Mouse (Mus musculus): ENCODE measurements at regions not wholly inside any gene's neighbourhood (a gene's known extent, or its start where the extent isn't known, plus 50 kb on each side); places are given as distances from the start of the nearest gene placed in this dataset.

- DNase-seq (ENCODE audit: low spot score in 2 of 2), result no peak
Measured at GRCm38 (mm10) chr6:50776931-50777495, 122.8 kb upstream of the Npvf start.

- DNase-seq (ENCODE audit: low spot score in 2 of 2), result no peak
Measured at GRCm38 (mm10) chr6:50777827-50778226, 123.6 kb upstream of the Npvf start.

GRCm38 (mm10) chr6:50780677-50781076 lies 126.4 kb upstream of the Npvf start:
- no peak for DNase-seq (ENCODE audit: low spot score in 2 of 2)

- no peak for DNase-seq (ENCODE audit: low spot score in 2 of 2)
Measured at GRCm38 (mm10) chr6:50781271-50781670, 127.0 kb upstream of the Npvf start.

DNA sequence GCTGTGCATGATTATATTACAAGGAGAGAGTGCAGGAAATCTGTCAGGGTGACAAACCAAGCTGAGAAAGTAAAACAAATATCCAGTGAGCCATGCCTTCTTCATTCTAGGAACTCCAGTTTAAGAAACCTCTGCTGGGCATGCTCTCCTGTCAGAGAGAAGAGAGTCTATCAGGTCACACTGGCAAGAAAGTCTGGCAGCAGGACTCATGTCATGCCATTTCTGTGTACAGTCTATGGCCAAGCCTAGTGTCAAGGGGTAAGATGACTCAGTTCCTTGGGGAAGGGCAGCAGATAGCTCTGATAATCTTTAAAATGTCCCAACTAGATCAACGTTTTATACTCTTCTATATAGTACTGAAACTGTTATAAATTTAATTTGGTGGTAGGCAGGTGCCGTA lies 128.0 kb upstream of the Npvf start:
- no peak for DNase-seq (ENCODE audit: low spot score in 2 of 2)

GRCm38 (mm10) chr6:50783494-50783893 lies 129.3 kb upstream of the Npvf start:
- no peak for DNase-seq (ENCODE audit: low spot score in 2 of 2)

DNA sequence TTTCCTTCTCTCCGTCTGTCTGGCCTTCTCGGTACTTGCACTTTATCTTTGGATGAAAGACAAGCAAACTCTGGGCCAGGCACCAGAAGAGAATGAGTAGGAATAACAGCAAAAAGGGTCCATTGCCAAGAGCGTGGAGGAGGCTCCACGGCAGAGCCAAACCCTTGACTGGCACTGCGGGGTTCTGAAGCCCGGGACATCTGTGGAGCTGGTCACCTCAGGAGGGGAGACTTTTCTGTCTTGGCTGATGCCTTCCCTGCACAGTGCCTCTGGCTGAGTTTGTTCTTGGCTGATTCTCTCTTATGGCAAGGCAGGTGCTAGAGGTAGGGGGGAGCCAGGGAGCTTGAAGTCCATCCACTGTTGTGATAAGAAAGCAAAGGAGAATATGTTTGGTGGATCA lies 130.1 kb upstream of the Npvf start:
- DNase-seq (ENCODE audit: low spot score in 2 of 2), result no peak

GRCm38 (mm10) chr6:50787666-50788065 lies 133.4 kb upstream of the Npvf start:
- no peak for DNase-seq (ENCODE audit: low spot score in 2 of 2)

- DNase-seq (ENCODE audit: low spot score in 2 of 2), result no peak
Measured at GRCm38 (mm10) chr6:50799963-50800362, 145.7 kb upstream of the Npvf start.

GRCm38 (mm10) chr6:50802956-50803355 lies 148.7 kb upstream of the Npvf start:
- DNase-seq (ENCODE audit: low spot score in 2 of 2), result no peak

GRCm38 (mm10) chr6:50804477-50805005 lies 150.3 kb upstream of the Npvf start:
- DNase-seq (ENCODE audit: low spot score in 2 of 2), result no peak

DNA sequence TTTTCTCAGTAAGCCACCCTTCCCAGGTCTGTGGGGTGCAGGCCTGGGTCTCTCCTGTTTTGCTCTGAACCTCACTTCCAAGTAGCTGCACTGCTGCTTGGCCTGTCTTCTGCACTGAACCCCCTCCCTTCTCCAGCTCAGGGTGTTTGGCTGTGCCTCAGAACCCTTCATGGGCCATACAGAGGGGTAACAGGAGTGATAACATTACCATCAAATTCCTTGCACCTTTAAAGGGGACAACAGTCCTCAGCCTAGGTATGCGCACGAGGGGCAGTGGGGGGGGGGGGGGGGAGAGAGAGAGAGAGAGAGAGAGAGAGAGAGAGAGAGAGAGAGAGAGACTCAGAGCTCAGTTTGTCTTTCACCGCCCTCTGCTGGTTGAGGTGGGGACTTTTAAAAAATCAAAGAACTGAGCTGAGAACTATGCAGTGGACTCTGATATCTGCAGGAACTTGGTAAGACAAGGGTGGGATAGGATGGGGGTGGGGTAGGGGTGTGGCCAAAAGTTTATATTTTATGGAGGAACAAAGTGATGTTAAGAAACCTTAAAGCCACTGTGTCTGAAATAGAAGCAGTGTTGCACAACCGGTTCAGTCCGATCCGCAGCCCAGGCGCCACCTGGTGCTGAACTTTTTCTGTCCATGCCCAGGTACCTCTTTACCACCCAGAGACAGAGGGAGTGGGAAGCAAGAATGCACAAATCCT lies 152.3 kb upstream of the Npvf start:
- no peak for DNase-seq (ENCODE audit: low spot score in 2 of 2)

- no peak for DNase-seq (ENCODE audit: low spot score in 2 of 2)
Measured at GRCm38 (mm10) chr6:50807187-50808012, 153.2 kb upstream of the Npvf start.

DNA sequence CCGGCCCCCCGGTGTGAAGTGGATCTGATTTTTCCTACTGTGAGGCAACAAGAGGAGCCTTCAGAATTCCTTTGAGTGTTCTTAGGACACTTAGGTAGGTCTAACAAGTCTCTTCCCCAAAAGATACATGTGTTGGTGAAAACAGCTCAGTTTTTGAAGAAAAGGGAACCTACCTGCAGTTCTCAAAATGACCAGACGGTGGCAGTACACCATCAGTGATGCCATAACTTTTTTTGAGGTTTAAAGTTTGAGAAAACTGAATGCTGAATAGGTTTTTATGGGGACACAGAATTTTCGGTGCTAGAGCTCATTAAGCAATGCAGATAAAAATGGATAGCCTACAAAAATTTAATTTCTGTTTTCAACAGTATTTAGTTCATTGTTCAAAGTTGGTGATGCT lies 153.9 kb upstream of the Npvf start:
- DNase-seq (ENCODE audit: low spot score in 2 of 2), result peak; percentile 35 to 42

DNA sequence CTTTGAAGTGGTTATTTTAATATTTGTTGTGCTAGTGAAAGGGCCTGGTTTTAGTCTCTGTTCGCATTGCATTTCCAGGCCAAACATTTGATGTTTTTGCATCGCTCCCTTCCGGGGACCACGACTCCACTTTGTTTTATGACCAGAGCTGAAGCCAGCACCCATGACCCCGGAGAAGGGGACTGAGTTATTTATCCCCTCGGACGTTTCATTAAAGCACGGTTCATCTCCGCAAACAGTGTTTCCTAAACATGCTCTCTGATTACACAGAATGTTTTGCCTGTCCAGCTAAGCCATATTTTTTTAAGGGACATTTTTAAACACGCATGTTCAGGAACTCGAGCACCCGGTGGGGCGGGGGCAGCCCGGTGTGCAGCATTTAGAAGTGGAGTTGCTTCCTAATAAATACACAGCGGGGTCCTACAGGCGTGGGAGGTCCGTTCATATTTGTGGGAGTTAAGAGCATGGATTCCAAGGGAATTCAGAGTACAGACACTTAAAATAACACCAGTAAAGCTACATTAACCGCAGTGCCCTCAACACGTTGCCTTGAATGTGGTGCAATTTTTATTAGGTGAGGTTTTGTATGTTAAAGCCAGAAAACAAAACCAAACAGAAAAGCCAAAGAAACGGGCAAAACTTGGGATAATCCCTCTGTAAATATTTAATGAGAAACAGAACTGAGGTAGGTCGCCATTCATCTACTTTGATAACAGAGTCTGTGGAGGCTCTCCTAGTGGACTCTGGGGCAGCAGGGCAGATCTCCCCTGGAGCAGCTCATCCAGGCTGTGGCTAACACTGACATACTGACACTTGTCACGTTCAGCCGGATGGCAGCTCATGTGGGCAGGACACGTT lies 154.8 kb upstream of the Npvf start:
- DNase-seq (ENCODE audit: low spot score in 2 of 2), result no peak

- DNase-seq (ENCODE audit: low spot score in 2 of 2), result no peak
Measured at GRCm38 (mm10) chr6:50809669-50809983, 155.4 kb upstream of the Npvf start.

DNA sequence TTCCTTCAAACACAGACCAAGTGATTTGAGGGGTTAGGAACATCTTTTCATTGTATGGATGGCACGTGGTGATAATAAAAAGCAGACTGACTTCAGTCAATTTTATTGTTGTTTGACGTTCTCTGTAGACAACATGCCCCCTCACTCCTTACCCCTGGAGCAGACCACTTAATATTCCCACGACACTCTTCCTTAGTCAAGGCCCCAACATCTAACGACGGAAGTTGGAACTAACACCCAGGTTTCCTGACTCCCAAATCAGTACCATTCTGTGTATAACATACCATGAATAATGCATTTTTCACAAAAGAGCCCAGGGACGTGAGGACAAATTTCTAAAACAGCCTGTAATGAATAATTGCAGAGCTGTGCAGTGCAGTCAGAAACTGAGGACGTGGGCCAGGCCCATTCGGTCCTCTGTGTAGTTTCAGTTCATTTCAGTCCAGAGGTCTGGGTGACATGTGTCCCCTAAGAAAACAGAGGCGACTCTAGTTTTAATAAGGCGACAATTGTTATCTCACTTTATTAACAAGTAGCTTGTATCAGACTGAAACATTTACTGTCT lies 160.8 kb upstream of the Npvf start:
- DNase-seq (ENCODE audit: low spot score in 2 of 2), result no peak

GRCm38 (mm10) chr6:50815579-50815978 lies 161.3 kb upstream of the Npvf start:
- no peak for DNase-seq (ENCODE audit: low spot score in 2 of 2)

DNA sequence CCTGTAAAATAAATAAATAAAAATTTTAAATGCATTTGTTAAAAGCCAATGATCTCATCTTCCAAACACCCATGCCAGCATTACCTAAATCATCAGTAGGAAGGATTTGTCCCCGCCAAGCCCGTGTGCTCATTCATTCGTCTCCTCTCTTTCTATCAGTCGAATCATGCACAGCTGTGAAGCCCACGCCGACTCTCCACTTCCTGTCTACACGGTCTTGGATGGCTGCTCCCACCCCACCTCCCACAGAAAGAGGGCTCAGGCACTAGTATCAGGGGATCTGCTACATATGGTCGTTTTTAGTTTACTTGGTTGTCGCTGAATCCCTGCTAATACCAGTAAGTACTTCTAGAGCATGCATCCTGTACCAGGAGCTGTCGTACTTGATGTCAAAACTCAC lies 163.2 kb upstream of the Npvf start:
- DNase-seq (ENCODE audit: low spot score in 2 of 2), result no peak

GRCm38 (mm10) chr6:50818433-50818832 lies 164.2 kb upstream of the Npvf start:
- no peak for DNase-seq (ENCODE audit: low spot score in 2 of 2)

Data from adrenal gland, postnatal 4 days (tissue).